Mouse (Mus musculus) heart, adult 8-10 months (tissue): ENCODE measurements around the gene Tprn. TPM values are rescaled to one million over a fixed set of nuclear protein-coding genes. Genes with fewer than 3 reads are reported as not detected.
"Not testable (repeated sequence)": the region's sequence is repeated elsewhere in the genome, so short reads cannot be mapped to it uniquely, and the experiment has no call there.

Experiments used
- DNase-seq: peaks from one replicate; pipeline ENCODE4 v3.0.0; 2022; ENCODE audit warnings: low spot score
- total RNA-seq, 4 experiments: library from RNA; stranded (reverse); gene quantifications; 2 replicates each; pipeline ENCODE4 v1.2.4; 2022

The Tprn gene
- total RNA-seq, 4 experiments from 2014 or later: 4.0 to 8.6 (median 6.7) TPM

GRCm38 (mm10) chr2:25236614-25237013, 25.8 kb upstream of the Tprn start, which contains the start of gene Rnf224:
Gene Rnf224, minus strand, starts transcription at chr2:25236787.
- no peak for DNase-seq

- no peak for DNase-seq
Measured at GRCm38 (mm10) chr2:25237522-25237921, 24.9 kb upstream of the Tprn start.

GRCm38 (mm10) chr2:25238106-25238505, 24.3 kb upstream of the Tprn start:
- DNase-seq: no peak

GRCm38 (mm10) chr2:25239766-25240165, 22.7 kb upstream of the Tprn start:
- no peak for DNase-seq

DNA sequence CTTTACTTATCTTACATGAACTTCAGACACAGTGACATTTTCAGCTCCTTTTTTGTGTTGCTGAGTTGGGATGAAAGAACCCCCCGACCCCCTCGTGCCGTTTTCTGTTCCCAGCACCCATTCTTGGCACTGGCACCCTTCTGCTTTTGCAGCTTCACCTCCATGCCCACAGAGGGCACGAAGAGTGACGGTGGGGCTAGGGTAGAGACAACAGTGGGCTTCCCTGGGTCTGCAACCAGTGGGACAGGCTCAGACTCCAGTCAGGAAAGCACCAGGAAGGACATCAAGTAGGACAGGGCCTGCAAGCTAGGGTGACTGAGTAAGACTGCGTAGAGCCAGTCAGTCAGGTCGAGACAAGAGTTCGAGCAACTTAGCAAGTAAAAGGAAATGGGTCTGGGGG, 22.1 kb upstream of the Tprn start:
- DNase-seq: no peak

GRCm38 (mm10) chr2:25240723-25241437, 21.5 kb upstream of the Tprn start:
- peak; percentile 65 for DNase-seq

DNA sequence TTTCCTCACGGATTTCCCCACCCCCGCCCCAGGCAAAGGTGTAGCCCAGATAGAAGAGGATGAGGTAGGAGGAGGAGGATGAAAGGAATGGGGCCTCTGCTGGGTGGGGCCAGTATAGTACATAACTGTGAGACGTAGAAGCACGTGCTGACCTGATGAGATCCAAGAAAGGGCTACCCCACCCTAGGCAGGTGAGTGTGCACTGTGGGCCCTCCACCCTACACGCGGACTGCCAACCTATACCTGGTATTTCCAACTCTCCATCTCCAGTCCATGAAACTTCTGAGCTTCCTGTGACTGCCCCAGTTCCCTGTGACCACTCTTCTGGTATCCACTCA, 21.0 kb upstream of the Tprn start:
- DNase-seq: no peak

DNA sequence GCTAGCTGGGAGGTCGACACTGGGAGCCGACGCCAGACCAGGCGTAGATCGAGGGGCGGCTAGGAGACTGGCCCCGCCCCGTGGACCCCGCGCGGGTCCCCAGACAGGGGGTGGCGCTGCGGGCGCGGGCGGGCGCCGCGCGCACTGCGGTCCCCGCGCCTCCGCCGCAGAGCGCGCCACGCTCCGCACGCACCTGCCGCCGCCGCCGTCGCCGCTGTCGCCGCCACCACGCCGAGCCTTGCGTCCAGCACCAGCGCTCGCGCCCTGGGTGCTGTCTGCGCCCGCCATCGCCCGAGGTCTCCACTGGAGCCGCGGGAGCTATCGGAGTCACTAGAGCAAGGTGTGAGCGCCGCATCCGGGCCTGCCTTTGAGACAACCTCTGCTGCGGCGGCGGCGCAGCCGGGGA, 20.3 kb upstream of the Tprn start, which contains the start of the genes Rnf208 and Cysrt1:
Gene Rnf208, plus strand, starts transcription at position 155 of the 406 bp plus-strand sequence.
Gene Cysrt1, minus strand, starts transcription at position 352 of the 406 bp plus-strand sequence.
- no peak for DNase-seq

GRCm38 (mm10) chr2:25243342-25243741, 19.1 kb upstream of the Tprn start:
- DNase-seq: no peak

- no peak for DNase-seq
Measured at GRCm38 (mm10) chr2:25244144-25244543, 18.3 kb upstream of the Tprn start.

- DNase-seq: no peak
Measured at GRCm38 (mm10) chr2:25246183-25247072, 16.0 kb upstream of the Tprn start, which contains the start of gene AL732309.1. Gene AL732309.1, minus strand, starts transcription at chr2:25246863.

- no peak for DNase-seq
Measured at GRCm38 (mm10) chr2:25252331-25252730, 10.1 kb upstream of the Tprn start.

DNA sequence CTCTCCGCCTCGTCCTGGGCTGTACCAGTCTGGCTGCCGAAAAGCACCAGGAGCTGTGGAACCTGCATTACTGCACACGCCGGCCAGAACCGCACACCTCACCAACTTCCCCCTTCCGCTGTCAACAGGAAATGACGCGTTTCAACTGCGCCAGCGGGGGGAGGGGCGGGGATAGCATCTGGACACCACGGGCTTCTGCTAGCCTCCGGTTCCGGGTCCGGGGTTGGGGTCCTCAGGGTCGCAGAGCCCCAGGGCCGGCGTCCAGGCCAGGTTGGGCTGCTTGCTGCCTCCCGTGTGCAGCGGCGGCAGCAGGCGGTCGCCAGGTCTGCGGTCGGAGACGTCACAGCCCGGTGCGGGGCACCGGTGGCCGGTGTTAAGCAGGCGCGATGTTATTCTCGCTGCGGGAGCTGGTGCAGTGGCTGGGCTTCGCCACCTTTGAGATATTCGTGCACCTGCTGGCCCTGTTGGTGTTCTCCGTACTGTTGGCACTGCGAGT, 7.1 kb upstream of the Tprn start, which contains the start of gene Tmem203:
Gene Tmem203, plus strand, starts transcription at position 156 of the 496 bp plus-strand sequence.
- DNase-seq: peak; percentile 89

- not testable (repeated sequence) for DNase-seq
Measured at GRCm38 (mm10) chr2:25256443-25257109, 5.8 kb upstream of the Tprn start.

GRCm38 (mm10) chr2:25257250-25257649, 5.2 kb upstream of the Tprn start:
- DNase-seq: not testable (repeated sequence)

DNA sequence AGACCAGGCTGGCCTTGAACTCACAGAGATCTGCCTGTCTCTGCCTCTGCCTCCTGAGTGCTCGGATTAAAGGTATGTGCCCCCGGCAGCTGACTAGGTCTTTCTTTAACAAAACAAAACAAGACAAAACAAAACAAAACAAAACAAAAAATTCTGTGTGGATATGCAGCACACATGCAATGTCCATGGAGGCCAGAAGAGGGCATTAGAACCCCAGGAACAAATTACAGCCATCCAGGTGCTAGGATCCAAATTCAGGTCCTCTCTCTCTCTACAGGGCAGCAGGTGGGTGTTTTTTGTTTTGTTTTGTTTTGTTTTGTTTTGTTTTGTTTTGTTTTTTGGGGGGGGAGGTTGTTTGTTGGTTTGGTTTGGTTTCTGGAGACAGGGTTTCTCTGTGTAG, 3.5 kb upstream of the Tprn start:
- no peak for DNase-seq

DNA sequence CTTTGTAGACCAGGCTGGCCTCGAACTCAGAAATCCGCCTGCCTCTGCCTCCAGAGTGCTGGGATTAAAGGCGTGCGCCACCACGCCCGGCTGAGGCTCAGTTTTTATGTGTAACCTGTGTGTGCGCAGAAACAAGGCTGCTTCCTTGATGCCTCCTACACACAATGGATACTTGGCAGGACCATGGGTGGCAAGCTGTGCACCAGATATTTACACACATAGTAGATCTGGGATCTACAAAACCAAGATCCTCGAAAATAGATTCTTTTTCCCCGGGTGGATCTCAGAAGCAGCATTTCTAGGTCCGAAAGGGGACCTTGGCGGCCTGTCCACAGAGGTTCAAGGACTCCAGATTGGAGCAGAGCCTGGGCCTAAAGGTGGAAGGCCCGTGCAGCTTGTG, 548 bp upstream of the Tprn start:
- DNase-seq: no peak

- no peak for DNase-seq
Measured at GRCm38 (mm10) chr2:25262795-25263622, 591 bp downstream of the Tprn start.

GRCm38 (mm10) chr2:25263623-25264285, 1.3 kb downstream of the Tprn start:
- no peak for DNase-seq

- no peak for DNase-seq
Measured at GRCm38 (mm10) chr2:25264286-25264660, 1.9 kb downstream of the Tprn start.
